Mouse (Mus musculus): ENCODE measurements at regions not wholly inside any gene's neighbourhood (a gene's known extent, or its start where the extent isn't known, plus 50 kb on each side); places are given as distances from the start of the nearest gene placed in this dataset.
A peak's percentile ranks its signal among the peaks of the same experiment; 100 is the strongest.

GRCm38 (mm10) chr8:113556994-113557393 lies 78.4 kb upstream of the Mon1b start:
- 82% methylated on average over 5 of the region's 5 CpGs for WGBS
- DNase-seq (no peak), ATAC-seq (no peak)
- Histone ChIP-seq H3K9me3 (ENCODE audit: low read length) (no peaks in the 10 kb centered on the region), H3K9ac (no peak overlapping the region), H3K27ac (ENCODE audit: low read depth, low read length) (no peak overlapping the region), H3K4me3 (ENCODE audit: low read depth, low read length) (no peak overlapping the region), H3K4me1 (ENCODE audit: insufficient read depth) (peaks cover 4% of the 10 kb centered on the region; the same call in 1 of the 2 replicates), H3K4me2 (ENCODE audit: low read depth) (no peak overlapping the region), H3K27me3 (ENCODE audit: insufficient read depth, low read length) (no peaks in the 10 kb centered on the region), H3K36me3 (ENCODE audit: insufficient read depth) (no peaks in the 10 kb centered on the region)
- TF ChIP-seq CTCF (IDR thresholded peaks at IDR 0.05; ENCODE audit: low read depth), result peak; percentile 23; the same call in 1 of the 2 replicates

- no peak overlapping the region for H3K4me2 ChIP-seq (ENCODE audit: low read depth)
- no peaks in the 10 kb centered on the region for H3K27me3 ChIP-seq (ENCODE audit: insufficient read depth, low read length)
- 51% methylated on average over 10 of the region's 10 CpGs for WGBS
- no peak for ATAC-seq
- H3K36me3 ChIP-seq (ENCODE audit: insufficient read depth), result no peaks in the 10 kb centered on the region
- no peak overlapping the region for H3K27ac ChIP-seq (ENCODE audit: low read depth, low read length)
- H3K4me3 ChIP-seq (ENCODE audit: low read depth, low read length), result no peak overlapping the region
- no peaks in the 10 kb centered on the region for H3K9me3 ChIP-seq (ENCODE audit: low read length)
- no peak for TF ChIP-seq CTCF (IDR thresholded peaks at IDR 0.05; ENCODE audit: low read depth)
- no peaks in the 10 kb centered on the region for H3K4me1 ChIP-seq (ENCODE audit: insufficient read depth)
- no peak for DNase-seq
- no peak overlapping the region for H3K9ac ChIP-seq
Observed at GRCm38 (mm10) chr8:113581098-113581497, 54.3 kb upstream of the Mon1b start.

GRCm38 (mm10) chr8:113581704-113582103 lies 53.7 kb upstream of the Mon1b start:
- Histone ChIP-seq H3K27ac (ENCODE audit: low read depth, low read length) (no peak overlapping the region), H3K9me3 (ENCODE audit: low read length) (no peaks in the 10 kb centered on the region), H3K9ac (no peak overlapping the region), H3K4me2 (ENCODE audit: low read depth) (no peak overlapping the region), H3K4me1 (ENCODE audit: insufficient read depth) (no peaks in the 10 kb centered on the region), H3K4me3 (ENCODE audit: low read depth, low read length) (no peak overlapping the region), H3K36me3 (ENCODE audit: insufficient read depth) (no peaks in the 10 kb centered on the region), H3K27me3 (ENCODE audit: insufficient read depth, low read length) (no peaks in the 10 kb centered on the region)
- no peak for ATAC-seq
- 50% methylated on average over 12 of the region's 12 CpGs for WGBS
- DNase-seq, result no peak
- TF ChIP-seq CTCF (IDR thresholded peaks at IDR 0.05; ENCODE audit: low read depth), result no peak

- Histone ChIP-seq H3K27ac (ENCODE audit: low read depth, low read length) (no peak overlapping the region), H3K9me3 (ENCODE audit: low read length) (no peaks in the 10 kb centered on the region), H3K9ac (no peak overlapping the region), H3K4me2 (ENCODE audit: low read depth) (peak overlapping the region; percentile 6; the same call in 1 of the 2 replicates), H3K4me3 (ENCODE audit: low read depth, low read length) (no peak overlapping the region), H3K36me3 (ENCODE audit: insufficient read depth) (no peaks in the 10 kb centered on the region), H3K27me3 (ENCODE audit: insufficient read depth, low read length) (no peaks in the 10 kb centered on the region), H3K4me1 (ENCODE audit: insufficient read depth) (no peaks in the 10 kb centered on the region)
- 24% methylated on average over 16 of the region's 16 CpGs for WGBS
- peak; percentile 91 for TF ChIP-seq CTCF (IDR thresholded peaks at IDR 0.05; ENCODE audit: low read depth)
- DNase-seq, result peak; percentile 86
- peak; percentile 71; the same call in 1 of the 2 replicates for ATAC-seq
Observed at GRCm38 (mm10) chr8:113582180-113582975, 53.0 kb upstream of the Mon1b start.

GRCm38 (mm10) chr8:113583801-113584200 lies 51.6 kb upstream of the Mon1b start:
- H3K4me3 ChIP-seq (ENCODE audit: low read depth, low read length), result no peak overlapping the region
- H3K27me3 ChIP-seq (ENCODE audit: insufficient read depth, low read length), result no peaks in the 10 kb centered on the region
- H3K27ac ChIP-seq (ENCODE audit: low read depth, low read length), result no peak overlapping the region
- WGBS, result 69% methylated on average over 10 of the region's 10 CpGs
- no peak overlapping the region for H3K9ac ChIP-seq
- ATAC-seq, result no peak
- no peaks in the 10 kb centered on the region for H3K9me3 ChIP-seq (ENCODE audit: low read length)
- H3K4me1 ChIP-seq (ENCODE audit: insufficient read depth), result no peaks in the 10 kb centered on the region
- TF ChIP-seq CTCF (IDR thresholded peaks at IDR 0.05; ENCODE audit: low read depth), result peak; percentile 37
- peak; percentile 7 for DNase-seq
- H3K36me3 ChIP-seq (ENCODE audit: insufficient read depth), result no peaks in the 10 kb centered on the region
- H3K4me2 ChIP-seq (ENCODE audit: low read depth), result no peak overlapping the region
